Mouse (Mus musculus) heart, embryonic 14.5 days (tissue): ENCODE results near the gene St6gal1. TPM values are rescaled to one million over a fixed set of nuclear protein-coding genes. Genes with fewer than 3 reads are reported as not detected.

Experiments used
- ATAC-seq: fragments of 200-750 bp; cut with Nextera tagmentation; 2 replicates; pipeline ENCODE4 v1.8.0; 2017; ENCODE audit warnings: low read depth, moderate TSS enrichment; ENCODE audit not compliant: insufficient number of reproducible peaks, insufficient read depth, low FRiP score
- H3K27ac ChIP-seq, 2 experiments: fragments of 200-500 bp in 1 of 2; fragments of 300-500 bp in 1 of 2; sonication (generic) in 1 of 2; replicated peaks in 1 of 2; 2 replicates each; pipeline ENCODE4 v1.5.1; 2012 to 2014; ENCODE audit warnings: low read depth in 2 of 2, low read length in 2 of 2, control low read depth in 1 of 2, mild to moderate bottlenecking in 1 of 2, mixed read lengths in 1 of 2; ENCODE audit not compliant: control insufficient read depth in 1 of 2, insufficient read depth in 1 of 2
- H3K27me3 ChIP-seq: fragments of 300-500 bp; sonication (generic); 2 replicates; pipeline ENCODE4 v1.6.1; 2014; ENCODE audit warnings: mild to moderate bottlenecking, low read length, control low read depth; ENCODE audit not compliant: control insufficient read depth, insufficient read depth
- H3K36me3 ChIP-seq: fragments of 300-500 bp; sonication (generic); 2 replicates; pipeline ENCODE4 v1.6.1; 2014; ENCODE audit warnings: mild to moderate bottlenecking, control low read depth, low read length, mixed read lengths; ENCODE audit not compliant: control insufficient read depth, insufficient read depth
- H3K4me1 ChIP-seq, 2 experiments: fragments of 200-500 bp in 1 of 2; fragments of 300-500 bp in 1 of 2; sonication (generic) in 1 of 2; 2 replicates each; pipeline ENCODE4 v1.6.1; 2012 to 2014; ENCODE audit warnings: low read length in 2 of 2, control low read depth in 1 of 2, mixed read lengths in 1 of 2; ENCODE audit not compliant: control insufficient read depth in 2 of 2, insufficient read depth in 2 of 2
- H3K4me2 ChIP-seq: fragments of 300-500 bp; sonication (generic); 2 replicates; pipeline ENCODE4 v1.6.1; 2014; ENCODE audit warnings: mild to moderate bottlenecking, low read length
- H3K4me3 ChIP-seq, 2 experiments: fragments of 200-500 bp in 1 of 2; fragments of 300-500 bp in 1 of 2; sonication (generic) in 1 of 2; 2 replicates each; pipeline ENCODE4 v1.5.1; 2012 to 2014; ENCODE audit warnings: low read length in 2 of 2, mild to moderate bottlenecking in 2 of 2, control low read depth in 1 of 2, low read depth in 1 of 2, moderate library complexity in 1 of 2; ENCODE audit not compliant: control insufficient read depth in 1 of 2, insufficient read depth in 1 of 2
- H3K9ac ChIP-seq: fragments of 300-500 bp; sonication (generic); 2 replicates; pipeline ENCODE4 v1.6.1; 2014; ENCODE audit warnings: mild to moderate bottlenecking, low read length
- H3K9me3 ChIP-seq: fragments of 300-500 bp; sonication (generic); 2 replicates; pipeline ENCODE4 v1.6.1; 2016; ENCODE audit warnings: low read length, control low read depth; ENCODE audit not compliant: control insufficient read depth
- WGBS: fragments of 180-500 bp; shearing (Covaris S2); extraction: QIAGEN DNeasy Blood & Tissue Kit; methylation state at CpG from one replicate; pipeline ENCODE4 v1.1.7; 2014; 5-methylcytosine and 5-hydroxymethylcytosine counted together
- polyA plus RNA-seq: library from polyadenylated mRNA; unstranded; fragments of >200 nt; fragmentation: Nextera tagmentation; extraction: Ambion mirVana; gene quantifications from 2 replicates; pipeline ENCODE4 v1.2.1, GENCODE M21; 2014

Gene St6gal1
- polyA plus RNA-seq, 1 experiment from 2014 or later: 16.2 TPM

DNA sequence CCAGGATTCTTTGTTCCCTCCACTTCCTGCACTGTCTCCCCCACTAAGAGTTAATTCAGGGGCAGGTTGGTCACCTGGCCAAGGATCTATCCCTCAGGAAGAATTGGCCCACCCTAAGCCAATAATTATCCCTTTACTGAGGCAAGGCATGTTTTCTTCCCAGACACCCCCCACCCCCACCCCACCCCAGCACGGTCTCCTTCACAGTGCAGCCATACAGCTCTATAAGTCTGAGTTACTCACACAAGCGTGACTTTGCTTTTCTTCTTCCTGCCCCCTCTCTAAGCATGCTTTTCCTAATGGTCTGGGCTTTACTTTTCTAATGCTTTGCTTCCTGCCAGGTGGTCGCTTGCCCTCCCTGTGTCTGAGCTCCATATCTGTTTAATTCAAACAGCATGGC is 177.4 kb downstream of the St6gal1 start:
- Histone ChIP-seq H3K9me3 (no peaks in the 10 kb centered on the region), H3K36me3 (no peaks in the 10 kb centered on the region), H3K27ac (no peak overlapping the region), H3K4me1 (0 out of 4 replicates have a peak, but pooled peaks cover 0 to 3% of the 10 kb centered on the region in 2 experiments), H3K4me2 (no peak overlapping the region), H3K4me3 (no peak overlapping the region), H3K27me3 (no peaks in the 10 kb centered on the region), H3K9ac (no peak overlapping the region)
- WGBS: 72% methylated on average over 3 of the region's 3 CpGs
- no peak for ATAC-seq

DNA sequence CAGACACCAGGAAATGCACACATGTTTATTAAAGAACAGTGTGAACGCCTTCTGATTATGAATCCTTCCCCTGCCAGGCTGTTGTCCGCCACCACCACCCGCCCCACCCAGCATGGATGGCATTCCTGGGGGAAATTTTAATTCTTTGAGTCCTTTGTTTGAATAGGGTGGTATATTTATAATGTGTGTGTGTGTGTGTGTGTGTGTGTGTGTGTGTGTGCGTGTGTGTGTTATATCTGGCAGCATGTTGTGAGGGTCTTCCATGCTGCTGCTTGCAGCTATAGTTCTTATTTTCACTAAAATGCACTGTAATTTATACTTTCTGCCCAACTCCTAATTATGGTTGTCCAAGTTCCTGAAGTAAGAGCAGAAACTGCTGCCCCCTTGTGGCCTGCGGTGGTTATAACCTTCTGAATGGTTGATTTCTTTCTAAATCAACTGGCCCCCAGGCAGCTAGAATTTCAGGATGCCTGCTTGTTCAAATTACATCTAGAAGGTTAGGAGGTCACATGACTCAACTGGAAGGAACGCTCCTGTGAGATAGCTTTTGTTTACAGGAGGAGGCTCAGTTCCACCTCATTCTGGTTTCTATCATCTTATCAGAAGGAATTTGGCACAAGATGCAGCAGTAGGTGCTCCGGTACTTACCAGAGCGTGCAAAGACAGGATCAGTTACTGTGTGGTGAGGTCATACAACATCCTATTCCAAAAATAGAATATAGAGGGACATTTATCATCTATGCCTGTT is 178.6 kb downstream of the St6gal1 start:
- no peak overlapping the region for H3K27ac ChIP-seq
- H3K27me3 ChIP-seq: no peaks in the 10 kb centered on the region
- H3K4me3 ChIP-seq: no peak overlapping the region
- no peak overlapping the region for H3K4me2 ChIP-seq
- ATAC-seq: no peak
- 0 out of 4 replicates have a peak, but pooled peaks cover 0 to 3% of the 10 kb centered on the region in 2 experiments for H3K4me1 ChIP-seq
- no peak overlapping the region for H3K9ac ChIP-seq
- WGBS: 26% methylated on average over 8 of the region's 8 CpGs
- H3K36me3 ChIP-seq: no peaks in the 10 kb centered on the region
- H3K9me3 ChIP-seq: no peaks in the 10 kb centered on the region

Other genes with a start within 250 kb of the St6gal1 start
- not detected in 2 replicates for gene Kng2, start 195.3 kb upstream of the St6gal1 start, polyA plus RNA-seq
- 0.36 TPM in 1 of 2 replicates, not detected in the other for gene Kng1, start 166.9 kb upstream of the St6gal1 start, polyA plus RNA-seq
- 174 and 182 TPM in 2 replicates for gene Eif4a2, start 117.3 kb upstream of the St6gal1 start, polyA plus RNA-seq
- 84.8 and 86.4 TPM in 2 replicates for gene Rfc4, start 97.0 kb upstream of the St6gal1 start, polyA plus RNA-seq
- 0.15 TPM in 1 of 2 replicates, not detected in the other for gene Adipoq, start 78.2 kb upstream of the St6gal1 start, polyA plus RNA-seq
- not detected in 2 replicates for gene Rtp1, start 204.4 kb downstream of the St6gal1 start, polyA plus RNA-seq